Mouse (Mus musculus): ENCODE measurements around the gene Gm43191.

The Gm43191 gene

DNA sequence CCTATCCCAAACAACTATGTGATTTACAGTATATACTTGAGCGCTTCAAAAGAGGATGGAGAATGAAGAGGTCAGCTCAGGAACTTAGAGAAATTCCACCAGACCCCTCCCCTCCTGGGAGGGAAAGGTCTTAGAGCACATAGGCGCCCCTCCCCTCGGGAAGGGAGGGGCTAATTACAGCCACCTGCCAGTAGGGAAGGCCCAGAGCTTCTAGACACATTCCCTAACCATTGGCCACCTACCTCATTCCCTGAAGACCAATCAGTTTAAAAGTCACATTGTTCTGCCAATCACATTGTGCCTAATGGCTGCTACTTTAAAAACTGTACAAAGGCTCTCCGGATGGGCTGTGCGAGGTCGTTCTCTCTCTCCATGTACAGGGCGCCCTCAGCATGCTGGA is 58.4 kb downstream of the Gm43191 start:
- no peak for DNase-seq (ENCODE audit: low spot score)

GRCm38 (mm10) chr3:116620636-116621370 is 60.3 kb downstream of the Gm43191 start:
- DNase-seq (ENCODE audit: low spot score), result no peak

- DNase-seq (ENCODE audit: low spot score), result no peak
These were observed 62.2 kb downstream of the Gm43191 start for GRCm38 (mm10) chr3:116618855-116619254.

DNA sequence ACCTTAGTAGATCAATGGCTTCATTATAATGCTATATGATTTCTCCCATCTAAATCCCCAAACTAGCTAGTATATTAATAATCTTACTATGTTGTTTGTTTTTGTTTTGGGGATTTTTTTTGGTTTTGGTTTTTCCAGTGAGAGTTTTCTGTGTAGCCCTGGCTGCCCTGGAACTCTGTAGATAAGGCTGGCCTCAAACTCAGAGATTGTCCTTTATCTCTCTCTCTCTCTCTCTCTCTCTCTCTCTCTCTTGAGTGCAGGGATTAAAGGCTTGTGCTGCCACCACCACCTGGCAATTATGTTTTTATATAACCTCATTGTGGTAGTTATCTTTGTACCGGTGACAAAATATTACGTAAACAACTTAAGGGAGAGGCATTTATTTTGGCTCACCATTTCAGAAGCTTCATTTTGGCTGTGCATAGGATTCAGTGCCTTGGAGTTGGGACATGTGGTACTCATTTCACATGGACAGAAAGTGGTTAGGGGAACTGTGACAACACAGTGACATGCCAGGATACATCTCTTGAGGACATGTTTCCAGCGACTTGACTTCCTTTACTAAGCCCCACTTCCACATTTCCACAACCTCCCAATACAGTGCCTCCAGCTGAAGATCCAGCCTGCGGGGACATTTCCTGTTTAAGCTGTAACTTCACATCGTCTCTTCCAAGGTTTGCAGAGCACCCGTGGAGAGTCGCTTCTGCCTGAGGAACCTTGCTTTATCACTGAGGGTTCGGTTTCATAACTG is 65.6 kb downstream of the Gm43191 start:
- DNase-seq (ENCODE audit: low spot score), result no peak

DNA sequence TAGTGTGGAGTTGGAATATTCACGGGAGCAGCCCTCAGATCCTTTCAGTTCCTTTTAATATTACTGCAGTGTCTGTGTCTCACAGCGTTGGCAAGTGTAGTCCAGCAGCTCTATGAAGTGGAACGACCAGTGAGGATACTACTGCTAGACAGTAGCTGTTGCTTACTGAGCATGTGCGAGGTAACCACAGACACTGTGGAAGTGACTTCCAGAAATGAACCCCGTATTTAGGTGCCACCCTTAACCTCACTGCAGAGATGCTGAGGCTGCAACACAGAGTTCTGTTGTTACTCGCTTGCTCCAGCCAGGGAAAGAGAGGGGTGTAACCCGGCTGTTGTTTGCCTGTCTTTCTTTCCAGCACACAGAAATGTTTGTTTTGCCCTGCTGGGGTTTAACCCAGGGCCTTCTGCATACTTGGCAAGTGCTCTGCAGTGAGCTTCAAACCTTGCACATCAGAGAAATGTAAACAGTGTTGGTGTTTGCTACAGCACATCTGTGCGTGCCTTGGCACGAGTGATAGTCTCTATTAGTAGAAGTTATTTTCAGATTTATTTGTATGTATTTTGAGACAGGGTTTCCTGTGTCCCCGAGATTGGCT is 66.7 kb downstream of the Gm43191 start, which contains the start of gene Trmt13:
Gene Trmt13, minus strand, starts transcription at position 293 of the 598 bp plus-strand sequence.
- DNase-seq (ENCODE audit: low spot score), result no peak

DNA sequence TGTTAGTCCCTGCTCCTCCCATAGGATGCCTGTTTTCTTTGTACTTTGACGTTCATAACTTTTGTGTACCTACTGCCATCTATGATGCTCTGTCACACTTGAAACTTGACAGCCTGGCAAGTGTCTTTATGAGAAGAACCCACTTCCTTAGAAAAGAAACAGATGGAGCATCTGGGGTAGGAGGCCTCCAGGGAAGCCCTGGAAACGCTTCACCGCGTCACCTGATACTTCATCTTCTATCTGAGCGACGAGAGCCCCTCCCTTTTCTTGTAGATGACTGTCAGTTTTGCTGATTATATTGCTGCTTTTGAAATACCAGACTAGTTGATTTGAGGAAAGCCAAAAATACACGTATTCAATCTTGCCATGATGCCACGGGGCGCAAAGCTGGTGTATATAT is 76.5 kb downstream of the Gm43191 start:
- DNase-seq (ENCODE audit: low spot score), result no peak

GRCm38 (mm10) chr3:116601781-116602180 is 79.3 kb downstream of the Gm43191 start:
- no peak for DNase-seq (ENCODE audit: low spot score)

GRCm38 (mm10) chr3:116601005-116601404 is 80.1 kb downstream of the Gm43191 start:
- no peak for DNase-seq (ENCODE audit: low spot score)

DNA sequence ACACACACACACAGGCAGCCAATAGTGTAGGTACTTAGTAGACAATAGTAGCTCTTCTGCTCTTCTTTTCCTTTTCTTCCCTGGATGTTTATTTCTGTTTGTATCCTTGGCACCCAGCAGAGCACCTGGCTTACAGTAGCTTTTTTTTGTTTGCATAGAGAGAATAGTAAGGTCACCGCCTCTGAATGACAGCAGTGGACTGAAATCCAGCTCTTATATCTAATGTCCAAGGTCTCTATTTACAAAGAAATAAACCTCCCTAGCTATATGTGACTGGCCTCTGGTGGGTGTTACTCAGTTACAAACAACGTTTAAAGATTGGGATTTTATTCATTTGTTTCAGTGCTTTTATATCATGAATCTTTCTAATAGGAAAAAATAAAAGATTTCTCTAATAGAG is 81.4 kb downstream of the Gm43191 start:
- DNase-seq (ENCODE audit: low spot score), result no peak

DNA sequence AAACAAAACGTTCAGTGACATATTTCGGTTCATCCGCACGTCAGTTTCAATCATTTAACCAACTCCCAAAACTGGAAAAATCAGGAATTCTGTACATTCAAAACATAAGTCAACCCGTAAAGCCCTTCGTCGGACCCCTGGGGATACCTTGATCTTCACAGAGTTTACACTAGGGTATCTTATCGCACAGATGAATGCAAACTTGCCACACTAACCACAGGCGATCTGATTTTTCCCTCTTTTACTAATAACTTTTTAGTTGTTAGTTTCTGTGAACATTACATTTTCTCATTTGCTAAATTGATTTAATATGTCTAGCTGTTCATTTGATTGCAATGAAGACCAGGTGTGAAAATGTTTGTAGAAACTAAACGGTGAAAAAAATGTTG is 85.5 kb downstream of the Gm43191 start:
- no peak for DNase-seq (ENCODE audit: low spot score)

GRCm38 (mm10) chr3:116594728-116595602 is 86.1 kb downstream of the Gm43191 start, which contains the start of gene Sass6:
Gene Sass6, plus strand, starts transcription at chr3:116594982.
- peak; percentile 98 for DNase-seq (ENCODE audit: low spot score)

DNA sequence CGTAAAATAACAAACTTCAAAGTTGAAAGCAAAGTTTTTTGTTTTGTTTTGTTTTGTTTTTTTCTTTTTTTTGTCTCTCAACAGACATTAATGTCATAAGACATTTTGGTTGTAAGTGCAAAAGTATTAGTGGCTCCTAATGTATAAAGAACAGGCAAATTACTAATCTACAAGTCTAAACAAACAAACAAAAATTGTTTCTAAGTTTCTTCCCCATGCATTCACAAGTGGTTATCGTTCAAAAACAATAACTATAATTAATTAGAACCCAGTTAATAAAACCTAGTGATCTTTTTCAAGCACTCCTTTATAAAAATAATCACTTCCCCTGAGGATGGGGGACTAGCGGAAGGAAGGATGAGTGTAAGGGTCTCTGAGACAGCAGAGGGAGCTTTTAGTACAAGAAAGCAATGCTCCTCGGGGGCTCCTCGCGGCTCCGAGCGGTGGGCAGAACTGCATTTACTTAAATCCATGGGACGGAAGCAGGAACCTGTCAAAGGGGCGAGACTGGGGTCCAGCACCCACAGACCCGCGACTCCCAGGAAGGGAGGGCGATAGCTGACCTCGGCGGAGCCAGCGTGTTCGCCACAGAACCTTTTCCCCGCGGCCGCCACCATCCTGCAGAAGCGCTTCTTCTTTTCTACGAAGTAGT is 86.9 kb downstream of the Gm43191 start:
- no peak for DNase-seq (ENCODE audit: low spot score)

All from ovary, postnatal 10 days (tissue).